30 mouse cellular contexts compared by ENCODE assay signal in the genomic region with DNA sequence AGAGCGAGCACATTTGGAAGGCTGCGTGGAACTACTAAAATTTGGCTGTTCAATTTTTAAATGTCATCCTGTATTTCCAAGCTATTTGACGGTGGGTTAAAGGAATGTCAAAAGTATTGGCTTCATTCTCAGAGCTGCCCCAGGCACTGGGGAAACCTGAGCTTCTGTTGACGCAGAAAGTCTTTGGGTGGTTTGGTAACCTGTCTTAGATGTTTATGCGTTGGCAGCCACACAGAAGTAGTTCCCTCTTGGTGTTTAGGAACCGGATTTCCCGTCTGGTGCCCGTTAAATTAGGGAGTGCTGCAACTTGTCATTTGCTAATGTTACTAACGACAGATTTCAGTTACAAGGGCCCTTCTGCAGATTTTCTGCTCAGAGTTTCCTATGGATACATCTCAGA.
DNase-seq lines count a peak whose midpoint lies in the region; ATAC-seq and TF ChIP-seq lines count a peak whose summit lies in the region.
"Had no signal": no experiment of that assay in that cellular context is flagged by ENCODE, and none has a peak within 500 bp of the region (broad histone marks: within the 10 kb centered on the region; RNA-seq: fewer than 3 reads in every experiment).

No protein-coding gene starts in this region.

- TF ChIP-seq CTCF in kidney, postnatal 0 days (IDR thresholded peaks at IDR 0.05; ENCODE audit: low read depth): no peak
- no peak for TF ChIP-seq CTCF in kidney, adult 2 months (conservative IDR thresholded peaks at IDR 0.05; ENCODE audit: insufficient read depth, insufficient read length, low read depth, low read length)

- no peaks in the 10 kb centered on the region for H3K4me1 ChIP-seq in kidney, postnatal 0 days (replicated peaks; ENCODE audit: insufficient read depth, low read length)
- H3K4me1 ChIP-seq in kidney, adult 2 months (ENCODE audit: control insufficient read depth, insufficient read depth, low read length): peaks cover 3% of the 10 kb centered on the region; the same call in 1 of the 2 replicates
- no peaks in the 10 kb centered on the region for H3K4me1 ChIP-seq in embryonic facial prominence, embryonic 11.5 days (ENCODE audit: control insufficient read depth, insufficient read depth, low read length)
- H3K4me1 ChIP-seq in limb, embryonic 14.5 days (ENCODE audit: control insufficient read depth, insufficient read depth, low read length): peaks cover 6% of the 10 kb centered on the region; the same call in 1 of the 2 replicates
- no peaks in the 10 kb centered on the region for H3K4me1 ChIP-seq in heart, embryonic 11.5 days (ENCODE audit: control insufficient read depth, insufficient read depth, low read length)
- H3K4me1 ChIP-seq: embryonic facial prominence, embryonic 12.5 days; forebrain, embryonic 10.5 days; forebrain, embryonic 13.5 days; heart, embryonic 10.5 days; hindbrain, embryonic 10.5 days; hindbrain, embryonic 13.5 days; intestine, embryonic 15.5 days had no signal

- H3K9ac ChIP-seq in kidney, postnatal 0 days (ENCODE audit: low read depth, low read length): no peak overlapping the region
- H3K9ac ChIP-seq in embryonic facial prominence, embryonic 11.5 days (replicated peaks; ENCODE audit: low read length): no peak overlapping the region
- no peak overlapping the region for H3K9ac ChIP-seq in limb, embryonic 14.5 days (ENCODE audit: low read depth, low read length, severe bottlenecking)
- no peak overlapping the region for H3K9ac ChIP-seq in heart, embryonic 11.5 days (ENCODE audit: low read depth, low read length)
- H3K9ac ChIP-seq: embryonic facial prominence, embryonic 12.5 days; forebrain, embryonic 13.5 days; hindbrain, embryonic 13.5 days; intestine, embryonic 15.5 days had no signal

- no peaks in the 10 kb centered on the region for H3K9me3 ChIP-seq in kidney, postnatal 0 days (replicated peaks; ENCODE audit: low read length)
- no peaks in the 10 kb centered on the region for H3K9me3 ChIP-seq in embryonic facial prominence, embryonic 11.5 days (replicated peaks; ENCODE audit: control insufficient read depth, low read length)
- no peaks in the 10 kb centered on the region for H3K9me3 ChIP-seq in limb, embryonic 14.5 days (ENCODE audit: control insufficient read depth, low read length)
- no peaks in the 10 kb centered on the region for H3K9me3 ChIP-seq in heart, embryonic 11.5 days (replicated peaks; ENCODE audit: control insufficient read depth, low read length)
- H3K9me3 ChIP-seq: embryonic facial prominence, embryonic 12.5 days; forebrain, embryonic 10.5 days; forebrain, embryonic 13.5 days; heart, embryonic 10.5 days; hindbrain, embryonic 10.5 days; hindbrain, embryonic 13.5 days; intestine, embryonic 15.5 days had no signal

- no peak for TF ChIP-seq POLR2A in kidney, adult 2 months (IDR thresholded peaks at IDR 0.05; ENCODE audit: low read depth, low read length)
- no peak for TF ChIP-seq POLR2A in limb, embryonic 14.5 days (IDR thresholded peaks at IDR 0.05; ENCODE audit: borderline replicate concordance, extremely low read depth, insufficient read depth, insufficient read length)

- peak; percentile 28 for DNase-seq in kidney, postnatal 0 days (ENCODE audit: low spot score)
- DNase-seq in kidney, adult 2 months: no peak
- peak; percentile 73 for DNase-seq in embryonic facial prominence, embryonic 11.5 days (ENCODE audit: low spot score)
- DNase-seq in forelimb bud, embryonic 11.5 days (ENCODE audit: low read depth, low spot score): peak; percentile 28
- DNase-seq in limb, embryonic 14.5 days (ENCODE audit: low spot score): peak; percentile 27
- no peak for DNase-seq in urinary bladder, postnatal 4 days (ENCODE audit: low spot score in 2 of 2)
- no peak for DNase-seq in gastrocnemius, postnatal 4 days (ENCODE audit: low spot score in 2 of 2)
- DNase-seq: adrenal gland, postnatal 14 days; B cell, adult 2 months; cerebellum, adult 11-12 months; cerebellum, adult 8-10 months; cerebellum, postnatal 14 days; gastrocnemius, adult 2 months; gastrocnemius, postnatal 14 days; heart, adult 2 months; kidney, adult 11 months had no signal

- H3K4me3 ChIP-seq in kidney, postnatal 0 days (replicated peaks; ENCODE audit: low read depth, low read length): no peak overlapping the region
- no peak overlapping the region for H3K4me3 ChIP-seq in kidney, adult 2 months (ENCODE audit: insufficient read depth, low read depth, low read length)
- no peak overlapping the region for H3K4me3 ChIP-seq in embryonic facial prominence, embryonic 11.5 days (ENCODE audit: low read depth, low read length)
- H3K4me3 ChIP-seq in limb, embryonic 14.5 days (replicated peaks; ENCODE audit: low read length): no peak overlapping the region
- H3K4me3 ChIP-seq in heart, embryonic 11.5 days (ENCODE audit: low read depth, low read length): no peak overlapping the region
- H3K4me3 ChIP-seq: embryonic facial prominence, embryonic 12.5 days; erythroblast, embryonic 14.5 days; forebrain, embryonic 10.5 days; forebrain, embryonic 13.5 days; gastrocnemius, adult 2 months; heart, adult 2 months; heart, embryonic 10.5 days; hindbrain, embryonic 10.5 days; hindbrain, embryonic 13.5 days; intestine, embryonic 15.5 days had no signal

- 50% methylated on average over 9 of the region's 9 CpGs for WGBS in kidney, postnatal 0 days
- WGBS in kidney, adult 2 months: 57% methylated on average over 9 of the region's 9 CpGs
- WGBS in embryonic facial prominence, embryonic 11.5 days: 43% methylated on average over 9 of the region's 9 CpGs
- WGBS in limb, embryonic 14.5 days: 29% methylated on average over 9 of the region's 9 CpGs
- WGBS in heart, embryonic 11.5 days (ENCODE audit: insufficient replicate concordance): 68% methylated on average over 9 of the region's 9 CpGs

- H3K4me2 ChIP-seq in kidney, postnatal 0 days (ENCODE audit: low read length): no peak overlapping the region
- no peak overlapping the region for H3K4me2 ChIP-seq in embryonic facial prominence, embryonic 11.5 days (ENCODE audit: low read depth, low read length)
- no peak overlapping the region for H3K4me2 ChIP-seq in limb, embryonic 14.5 days (replicated peaks; ENCODE audit: low read depth, low read length, severe bottlenecking)
- no peak overlapping the region for H3K4me2 ChIP-seq in heart, embryonic 11.5 days
- H3K4me2 ChIP-seq: embryonic facial prominence, embryonic 12.5 days; forebrain, embryonic 13.5 days; hindbrain, embryonic 13.5 days; intestine, embryonic 15.5 days had no signal

- H3K27ac ChIP-seq in kidney, postnatal 0 days: no peak overlapping the region
- H3K27ac ChIP-seq in kidney, adult 2 months (ENCODE audit: insufficient read depth, low read depth, low read length): no peak overlapping the region
- H3K27ac ChIP-seq in embryonic facial prominence, embryonic 11.5 days (replicated peaks; ENCODE audit: low read depth, low read length): no peak overlapping the region
- no peak overlapping the region for H3K27ac ChIP-seq in limb, embryonic 14.5 days (replicated peaks; ENCODE audit: low read depth, low read length)
- H3K27ac ChIP-seq in heart, embryonic 11.5 days (ENCODE audit: low read depth, low read length): no peak overlapping the region
- H3K27ac ChIP-seq: forebrain, embryonic 10.5 days; forebrain, embryonic 13.5 days; gastrocnemius, adult 2 months; heart, adult 2 months; heart, embryonic 10.5 days; hindbrain, embryonic 10.5 days; hindbrain, embryonic 13.5 days; intestine, embryonic 15.5 days had no signal

- ATAC-seq in kidney, postnatal 0 days (replicated peaks; ENCODE audit: low FRiP score, low read depth): no peak
- ATAC-seq in embryonic facial prominence, embryonic 11.5 days (replicated peaks; ENCODE audit: insufficient number of reproducible peaks, low FRiP score, low TSS enrichment, low read depth): no peak
- no peak for ATAC-seq in limb, embryonic 14.5 days (ENCODE audit: low FRiP score, low read depth)
- ATAC-seq in heart, embryonic 11.5 days (replicated peaks; ENCODE audit: insufficient number of reproducible peaks, low FRiP score, low TSS enrichment): no peak
- ATAC-seq: forebrain, embryonic 13.5 days; forebrain, embryonic 16.5 days; hindbrain, embryonic 16.5 days; intestine, embryonic 15.5 days; Patski had no signal

- no peaks in the 10 kb centered on the region for H3K27me3 ChIP-seq in kidney, postnatal 0 days (ENCODE audit: insufficient read depth, low read length)
- H3K27me3 ChIP-seq in kidney, adult 2 months (replicated peaks; ENCODE audit: control insufficient read depth, insufficient read depth, low read length): no peaks in the 10 kb centered on the region; the same call in 1 of the 2 replicates
- H3K27me3 ChIP-seq in embryonic facial prominence, embryonic 11.5 days (ENCODE audit: control insufficient read depth, insufficient read depth, low read length): no peaks in the 10 kb centered on the region
- no peaks in the 10 kb centered on the region for H3K27me3 ChIP-seq in limb, embryonic 14.5 days (ENCODE audit: control insufficient read depth, insufficient read depth, low read length)
- H3K27me3 ChIP-seq in heart, embryonic 11.5 days (ENCODE audit: control insufficient read depth, insufficient read depth, low read length): no peaks in the 10 kb centered on the region
- H3K27me3 ChIP-seq: CH12.LX; embryonic facial prominence, embryonic 12.5 days; forebrain, embryonic 13.5 days; hindbrain, embryonic 13.5 days; intestine, embryonic 15.5 days; Patski had no signal

- H3K36me3 ChIP-seq in kidney, postnatal 0 days (ENCODE audit: insufficient read depth, low read length): no peaks in the 10 kb centered on the region
- no peaks in the 10 kb centered on the region for H3K36me3 ChIP-seq in kidney, adult 2 months (ENCODE audit: control insufficient read depth, insufficient read depth, low read length)
- H3K36me3 ChIP-seq in embryonic facial prominence, embryonic 11.5 days (replicated peaks; ENCODE audit: control insufficient read depth, insufficient read depth, low read depth, low read length): no peaks in the 10 kb centered on the region
- no peaks in the 10 kb centered on the region for H3K36me3 ChIP-seq in limb, embryonic 14.5 days (ENCODE audit: control insufficient read depth, insufficient read depth, low read length)
- H3K36me3 ChIP-seq in heart, embryonic 11.5 days (ENCODE audit: control insufficient read depth, insufficient read depth, low read length): no peaks in the 10 kb centered on the region
- H3K36me3 ChIP-seq: embryonic facial prominence, embryonic 12.5 days; forebrain, embryonic 10.5 days; G1E; heart, embryonic 10.5 days; hindbrain, embryonic 10.5 days; hindbrain, embryonic 13.5 days; intestine, embryonic 15.5 days had no signal

Comparison
In these comparisons a context has a peak if more than half of its experiments do, and no peak if none do; other contexts are left out.
1. DNase-seq: peak in kidney, postnatal 0 days (single experiment), embryonic facial prominence, embryonic 11.5 days (single experiment), forelimb bud, embryonic 11.5 days (single experiment) and limb, embryonic 14.5 days (single experiment); none in kidney, adult 2 months (single experiment), urinary bladder, postnatal 4 days (0 of 2) and gastrocnemius, postnatal 4 days (0 of 2).